Mouse (Mus musculus) lung, postnatal 14 days (tissue): ENCODE results near the gene Slc6a21.

ENCODE experiments used
- DNase-seq: peaks from one replicate; pipeline ENCODE4 v3.0.0; 2021

The Slc6a21 gene

DNA sequence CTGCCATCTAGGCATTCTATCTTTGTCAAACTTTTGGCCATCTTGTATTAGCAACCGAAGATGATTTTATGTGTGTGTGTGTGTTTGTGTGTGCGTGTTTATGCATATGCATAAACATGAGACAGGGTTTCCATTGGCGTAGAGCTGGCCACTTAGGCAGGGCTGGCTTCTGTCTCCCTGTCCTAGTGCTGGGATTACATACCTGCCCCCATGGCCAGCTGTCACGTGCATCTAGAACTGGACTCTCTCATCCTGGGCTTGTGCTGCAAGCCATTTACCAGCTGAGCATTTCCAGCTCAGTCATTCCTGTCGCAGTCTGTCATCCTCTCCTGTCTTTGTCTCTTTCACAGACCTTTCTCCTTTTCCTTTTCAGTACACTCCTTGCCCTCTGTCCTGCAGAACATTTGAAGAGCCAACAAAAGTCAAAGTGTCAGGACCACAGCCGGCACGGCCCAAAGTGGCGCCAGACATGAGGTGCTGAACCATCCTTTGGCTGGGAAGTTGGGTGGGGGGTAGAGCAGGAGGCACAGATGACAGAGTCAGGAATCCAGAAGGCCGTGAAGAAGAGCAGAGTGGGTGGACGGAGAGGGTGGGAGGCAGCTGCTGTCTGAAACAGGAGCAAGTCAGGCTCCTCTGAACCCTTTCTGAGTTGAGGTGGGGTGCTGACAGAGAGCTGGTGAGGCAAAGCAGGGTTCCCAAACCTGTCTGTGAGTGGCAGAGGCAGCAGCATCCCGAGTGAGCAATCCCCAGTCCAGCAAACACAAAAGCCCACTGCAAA is 20.1 kb upstream of the Slc6a21 start:
- DNase-seq: no peak

- no peak for DNase-seq
Observed at GRCm38 (mm10) chr7:45259281-45259680, 18.0 kb upstream of the Slc6a21 start.

DNA sequence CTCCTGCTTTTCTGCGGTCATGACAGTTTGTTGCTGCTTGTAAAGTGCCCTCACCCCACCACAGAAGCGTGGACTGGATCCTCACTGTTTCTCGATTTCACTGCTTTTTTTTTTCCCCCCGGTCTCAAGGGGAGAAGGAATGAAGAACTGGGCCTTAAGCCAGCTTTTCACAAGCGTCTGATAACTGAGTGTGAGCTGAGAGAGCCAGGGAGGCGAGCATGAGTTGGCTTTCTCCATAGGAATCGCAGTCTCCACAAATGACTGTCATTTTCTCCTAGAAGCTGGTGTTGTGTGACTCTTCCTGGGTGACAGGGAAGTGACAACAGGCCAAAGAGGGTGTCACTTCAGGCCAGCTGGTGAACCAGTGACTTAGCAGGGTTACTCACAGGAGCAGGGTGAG is 15.0 kb upstream of the Slc6a21 start:
- DNase-seq: no peak

DNA sequence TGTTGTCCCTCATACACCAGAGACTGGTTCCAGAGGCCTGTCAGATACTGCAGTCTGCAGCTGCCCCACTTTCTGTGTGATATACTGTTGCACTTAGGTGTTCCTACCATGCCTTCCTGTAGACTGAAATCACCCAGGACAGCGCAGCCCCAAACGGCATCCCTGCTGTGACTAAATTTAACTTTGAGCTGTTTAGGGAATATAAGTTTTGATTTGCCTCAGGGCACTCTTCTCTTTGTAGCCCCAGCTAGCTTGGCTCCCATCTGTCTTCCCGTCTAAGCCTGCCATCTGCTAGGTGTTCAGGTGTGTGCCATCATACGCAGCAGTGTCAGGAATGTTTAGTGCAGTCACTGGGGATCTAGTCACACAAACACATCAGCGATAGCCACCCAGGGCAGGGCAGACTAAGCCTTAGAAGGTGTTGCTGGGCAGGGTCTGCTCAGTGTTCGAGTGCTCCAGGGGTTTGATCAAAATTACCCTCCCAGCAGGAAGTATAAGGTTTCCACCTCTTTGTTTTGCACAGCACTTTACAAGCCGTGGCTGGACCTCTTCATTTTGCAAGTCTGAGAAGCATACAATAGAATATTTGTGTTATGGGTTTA is 14.2 kb upstream of the Slc6a21 start:
- DNase-seq: no peak

- DNase-seq: no peak
Observed at GRCm38 (mm10) chr7:45264348-45264747, 13.0 kb upstream of the Slc6a21 start.

DNA sequence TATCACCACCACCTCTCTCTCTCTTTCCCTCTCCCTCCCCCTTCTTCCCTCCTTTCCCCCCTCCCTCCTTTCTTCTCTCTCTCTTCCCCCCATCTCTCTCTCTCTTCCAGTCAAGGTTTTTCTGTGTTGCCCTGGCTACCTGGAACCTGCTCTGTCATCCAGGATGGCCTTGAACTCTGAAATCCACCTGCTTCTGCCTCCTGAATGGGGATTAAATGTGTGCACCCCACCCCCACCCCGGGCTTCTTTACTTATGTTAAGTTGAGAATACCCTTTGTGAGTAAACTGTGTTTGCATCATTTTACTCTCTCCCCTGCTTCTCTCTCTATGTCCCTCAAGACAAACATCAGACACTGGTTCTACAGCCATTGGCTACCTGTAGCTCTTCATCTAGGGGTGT is 11.8 kb upstream of the Slc6a21 start:
- DNase-seq: no peak

DNA sequence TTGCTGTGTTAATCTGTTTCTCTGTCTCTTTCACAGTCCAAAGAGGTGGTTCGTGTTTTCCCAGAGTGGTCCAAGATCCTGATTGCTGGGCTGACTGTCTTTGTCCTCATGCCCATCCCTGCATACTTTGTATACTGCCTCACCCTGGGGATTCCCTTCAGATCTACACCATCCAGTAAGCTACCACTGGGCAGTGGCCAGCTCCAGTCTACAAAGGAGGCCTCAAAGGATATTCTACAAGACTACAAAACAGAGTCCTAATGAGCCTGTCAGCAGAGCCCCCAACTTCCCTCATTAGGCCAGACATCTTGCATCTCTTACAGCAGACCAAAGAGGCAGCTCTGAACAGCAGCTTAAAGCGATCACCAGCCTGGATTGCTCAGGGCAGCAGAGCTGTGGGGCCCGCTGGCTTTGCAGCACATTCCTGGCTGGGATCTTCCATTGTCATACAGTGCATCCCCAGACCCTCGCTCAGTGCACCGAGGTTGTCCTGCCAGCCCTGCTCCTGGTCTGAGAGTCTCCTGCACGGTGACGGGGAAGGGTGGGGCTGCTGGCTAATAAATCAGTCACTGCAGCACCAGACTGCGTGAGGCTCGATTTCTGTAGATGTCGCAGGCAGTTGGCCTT is 4.4 kb upstream of the Slc6a21 start:
- no peak for DNase-seq

GRCm38 (mm10) chr7:45273672-45274071 is 3.6 kb upstream of the Slc6a21 start:
- DNase-seq: no peak

GRCm38 (mm10) chr7:45286486-45286885 is 9.2 kb downstream of the Slc6a21 start:
- DNase-seq: no peak

GRCm38 (mm10) chr7:45296626-45297025 is 19.3 kb downstream of the Slc6a21 start:
- no peak for DNase-seq

- no peak for DNase-seq
Observed at GRCm38 (mm10) chr7:45297563-45297962, 20.2 kb downstream of the Slc6a21 start.

DNA sequence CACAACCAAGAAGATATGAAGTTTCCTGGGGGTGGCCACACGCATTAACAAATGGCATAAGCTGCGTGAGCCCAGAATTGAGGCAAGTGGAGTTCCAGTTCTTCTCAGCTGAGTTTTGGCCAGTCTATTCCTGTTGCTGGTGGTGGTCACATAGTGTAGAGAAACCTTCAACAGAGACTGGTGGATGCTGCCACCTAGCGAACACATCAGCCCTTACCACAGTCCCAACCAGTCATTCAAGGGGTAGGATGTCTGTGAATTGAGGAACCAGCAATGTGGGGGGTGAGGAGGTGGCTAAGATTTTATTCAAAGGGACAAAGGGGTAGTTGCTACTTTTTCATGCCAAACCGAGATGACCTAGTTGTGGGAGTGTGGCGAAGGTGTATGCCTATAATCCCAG is 22.4 kb downstream of the Slc6a21 start:
- peak; percentile 66 for DNase-seq

GRCm38 (mm10) chr7:45300270-45300669 is 23.0 kb downstream of the Slc6a21 start:
- peak; percentile 79 for DNase-seq

- DNase-seq: no peak
Observed at GRCm38 (mm10) chr7:45302626-45303025, 25.3 kb downstream of the Slc6a21 start.

- no peak for DNase-seq
Observed at GRCm38 (mm10) chr7:45304869-45305268, 27.6 kb downstream of the Slc6a21 start.

GRCm38 (mm10) chr7:45305275-45305674 is 28.0 kb downstream of the Slc6a21 start:
- peak; percentile 79 for DNase-seq

DNA sequence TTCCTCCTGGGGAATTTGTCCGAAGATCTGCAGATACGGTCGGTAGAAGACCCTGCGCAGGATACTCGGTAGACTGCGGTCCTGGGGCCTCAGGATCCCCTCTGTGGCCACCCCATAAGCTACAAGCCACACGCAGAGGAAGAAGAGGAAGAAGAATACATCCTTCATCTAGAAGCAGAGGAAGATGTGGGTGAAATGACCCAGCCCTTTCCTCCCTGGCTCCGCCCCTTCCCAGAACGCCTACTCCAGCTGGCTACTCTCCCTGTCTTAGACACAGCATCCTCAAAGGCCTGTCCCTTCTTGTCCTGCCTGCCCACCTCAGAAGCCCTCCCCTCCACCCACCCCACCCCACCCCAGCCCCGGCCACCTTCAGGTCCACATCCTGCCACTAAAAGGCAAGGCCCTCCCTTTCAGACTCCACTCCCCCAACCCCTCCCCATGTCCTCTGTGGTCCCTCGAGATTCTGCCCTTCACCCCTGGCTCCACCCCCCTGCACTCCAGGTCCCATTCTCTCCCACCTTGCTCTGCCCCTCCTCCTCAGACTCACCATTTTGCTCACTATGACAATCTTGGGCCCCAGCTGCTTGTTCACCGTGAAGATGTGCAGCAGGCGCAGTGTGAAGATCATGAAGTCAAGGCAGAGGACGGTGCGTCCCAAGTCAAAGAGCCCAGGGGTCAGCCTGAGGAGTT is 31.4 kb downstream of the Slc6a21 start:
- DNase-seq: peak; percentile 21

GRCm38 (mm10) chr7:45309455-45309854 is 32.1 kb downstream of the Slc6a21 start:
- DNase-seq: peak; percentile 65

- no peak for DNase-seq
Observed at GRCm38 (mm10) chr7:45312023-45312422, 34.7 kb downstream of the Slc6a21 start.

DNA sequence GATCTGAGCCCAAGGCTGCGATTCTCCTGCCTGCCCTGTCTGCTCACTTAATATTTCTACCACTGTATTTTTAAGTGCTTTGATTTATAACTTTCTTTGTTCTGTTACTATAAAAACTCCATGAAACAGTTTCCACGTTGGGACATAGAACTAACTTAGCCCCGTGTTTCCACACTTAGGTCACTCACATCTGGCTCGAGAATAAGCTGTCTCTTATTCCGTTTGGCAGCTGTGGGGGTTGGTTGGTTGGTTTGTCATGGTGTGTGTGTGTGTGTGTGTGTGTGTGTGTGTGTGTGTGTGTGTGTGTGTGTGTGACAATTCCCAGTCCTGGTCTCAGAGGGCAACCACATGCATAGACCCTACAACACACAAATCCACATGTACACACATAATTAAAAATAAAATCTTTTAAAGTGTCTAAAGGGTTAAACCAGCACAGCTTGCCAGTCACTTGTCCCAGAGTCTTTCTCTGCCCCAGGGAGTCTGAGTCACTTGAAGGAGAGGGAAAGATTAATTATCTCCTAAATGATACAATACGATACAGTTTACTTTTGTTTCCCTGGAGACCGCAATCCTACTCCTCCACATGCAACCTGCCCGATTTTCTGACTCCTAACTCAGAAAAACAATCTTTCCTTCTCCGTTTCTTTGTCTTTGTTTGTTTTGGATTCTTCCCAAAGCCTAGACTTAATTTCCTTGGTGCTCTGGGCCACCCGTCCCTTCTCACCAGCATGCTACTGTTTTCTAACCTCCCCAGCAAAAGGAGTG is 35.6 kb downstream of the Slc6a21 start:
- no peak for DNase-seq

GRCm38 (mm10) chr7:45313495-45313894 is 36.2 kb downstream of the Slc6a21 start:
- DNase-seq: no peak

- DNase-seq: no peak
Observed at GRCm38 (mm10) chr7:45315182-45315701, 37.9 kb downstream of the Slc6a21 start.

GRCm38 (mm10) chr7:45316536-45316935 is 39.2 kb downstream of the Slc6a21 start:
- no peak for DNase-seq
